Mouse (Mus musculus) midbrain, embryonic 14.5 days (tissue): ENCODE results near the gene Eid2. TPM values are rescaled to one million over a fixed set of nuclear protein-coding genes. Genes with fewer than 3 reads are reported as not detected.

Experiments
- ATAC-seq: fragments of 200-750 bp; cut with Nextera tagmentation; 2 replicates; pipeline ENCODE4 v1.8.0; 2017; ENCODE audit warnings: moderate number of reproducible peaks, moderate library complexity; ENCODE audit not compliant: low FRiP score, low TSS enrichment
- DNase-seq: peaks from one replicate; pipeline ENCODE4 v3.0.0-alpha.2; 2015
- H3K27ac ChIP-seq: fragments of 300-500 bp; sonication (generic); replicated peaks from 2 replicates; pipeline ENCODE4 v1.5.1; 2014; ENCODE audit warnings: mild to moderate bottlenecking, low read depth, low read length, moderate library complexity
- H3K27me3 ChIP-seq: fragments of 300-500 bp; sonication (generic); 2 replicates; pipeline ENCODE4 v1.6.1; 2014; ENCODE audit warnings: low read length, control low read depth, mixed read lengths; ENCODE audit not compliant: control insufficient read depth, insufficient read depth
- H3K36me3 ChIP-seq: fragments of 300-500 bp; sonication (generic); 2 replicates; pipeline ENCODE4 v1.6.1; 2014; ENCODE audit warnings: low read length, control low read depth; ENCODE audit not compliant: control insufficient read depth, insufficient read depth
- H3K4me1 ChIP-seq: fragments of 300-500 bp; sonication (generic); 2 replicates; pipeline ENCODE4 v1.6.1; 2014; ENCODE audit warnings: mild to moderate bottlenecking, antibody characterized with exemption, low read length, control low read depth; ENCODE audit not compliant: control insufficient read depth, insufficient read depth
- H3K4me2 ChIP-seq: fragments of 300-500 bp; sonication (generic); 2 replicates; pipeline ENCODE4 v1.6.1; 2014; ENCODE audit warnings: mild to moderate bottlenecking, low read length, moderate library complexity
- H3K4me3 ChIP-seq: fragments of 300-500 bp; sonication (generic); replicated peaks from 2 replicates; pipeline ENCODE4 v1.5.1; 2014; ENCODE audit warnings: low read depth, low read length
- H3K9ac ChIP-seq: fragments of 300-500 bp; sonication (generic); replicated peaks from 2 replicates; pipeline ENCODE4 v1.6.1; 2014; ENCODE audit warnings: mild to moderate bottlenecking, low read length, moderate library complexity
- H3K9me3 ChIP-seq: fragments of 300-500 bp; sonication (generic); 2 replicates; pipeline ENCODE4 v1.6.1; 2016; ENCODE audit warnings: low read length, control low read depth, mixed read lengths; ENCODE audit not compliant: control insufficient read depth
- WGBS: fragments of 180-500 bp; shearing (Covaris S2); extraction: QIAGEN DNeasy Blood & Tissue Kit; methylation state at CpG from one replicate; pipeline ENCODE4 v1.1.7; 2014; 5-methylcytosine and 5-hydroxymethylcytosine counted together
- polyA plus RNA-seq: library from polyadenylated mRNA; unstranded; fragments of >200 nt; fragmentation: Nextera tagmentation; extraction: Ambion mirVana; gene quantifications from 2 replicates; pipeline ENCODE4 v1.2.1, GENCODE M21; 2014

Eid2 gene
- polyA plus RNA-seq, 1 experiment from 2014 or later: 6.8 TPM

- WGBS: 2% methylated on average over 68 of the region's 68 CpGs
Measured at GRCm38 (mm10) chr7:28277615-28278278, 10.1 kb downstream of the Eid2 start, which contains the start of gene Eid2b. TSS of gene Eid2b (plus strand) at chr7:28277739.

GRCm38 (mm10) chr7:28278279-28278652 is 10.6 kb downstream of the Eid2 start:
- Histone ChIP-seq H3K27me3 (no peaks in the 10 kb centered on the region), H3K9ac (peak overlapping the region; percentile 95), H3K36me3 (0 out of 2 replicates have a peak, but pooled peaks cover 3% of the 10 kb centered on the region), H3K4me1 (peaks cover 19% of the 10 kb centered on the region), H3K4me3 (peak overlapping the region; percentile 62), H3K9me3 (no peaks in the 10 kb centered on the region), H3K27ac (peak overlapping the region; percentile 90), H3K4me2 (peak overlapping the region; percentile 76)
- 85% methylated on average over 7 of the region's 7 CpGs for WGBS
- no peak for DNase-seq
- no peak for ATAC-seq

More at GRCm38 (mm10) chr7:28277615-28278278, 10.1 kb downstream of the Eid2 start, which contains the start of gene Eid2b:
- Histone ChIP-seq H3K4me3 (peak within 1 kb of the TSS; percentile 62), H3K9ac (peak within 1 kb of the TSS; percentile 95), H3K27ac (peak within 1 kb of the TSS; percentile 90), H3K36me3 (peaks cover 8% of the 10 kb centered on the region), H3K9me3 (no peaks in the 10 kb centered on the region), H3K4me2 (peak within 1 kb of the TSS; percentile 76), H3K4me1 (peaks cover 19% of the 10 kb centered on the region), H3K27me3 (no peaks in the 10 kb centered on the region)
- DNase-seq: peak; percentile 98
- peak; percentile 77 for ATAC-seq

GRCm38 (mm10) chr7:28280630-28281029 is 12.9 kb downstream of the Eid2 start:
- H3K27ac ChIP-seq: no peak overlapping the region
- H3K9ac ChIP-seq: no peak overlapping the region
- H3K4me2 ChIP-seq: no peak overlapping the region
- H3K36me3 ChIP-seq: no peaks in the 10 kb centered on the region
- 74% methylated on average over 7 of the region's 7 CpGs for WGBS
- H3K4me1 ChIP-seq: peaks cover 19% of the 10 kb centered on the region
- no peaks in the 10 kb centered on the region for H3K9me3 ChIP-seq
- DNase-seq: no peak
- no peak for ATAC-seq
- H3K4me3 ChIP-seq: no peak overlapping the region
- no peaks in the 10 kb centered on the region for H3K27me3 ChIP-seq

GRCm38 (mm10) chr7:28290165-28290564 is 22.5 kb downstream of the Eid2 start:
- Histone ChIP-seq H3K27me3 (peaks cover 20% of the 10 kb centered on the region), H3K4me1 (peaks cover 7% of the 10 kb centered on the region; the same call in 1 of the 2 replicates), H3K27ac (no peak overlapping the region), H3K4me2 (peak overlapping the region; percentile 50), H3K36me3 (no peaks in the 10 kb centered on the region), H3K9me3 (no peaks in the 10 kb centered on the region), H3K9ac (peak overlapping the region; percentile 26; the same call in 1 of the 2 replicates), H3K4me3 (peak overlapping the region; percentile 19; the same call in 1 of the 2 replicates)
- DNase-seq: peak; percentile 61
- ATAC-seq: no peak
- 1% methylated on average over 18 of the region's 18 CpGs for WGBS

GRCm38 (mm10) chr7:28290638-28291590 is 23.2 kb downstream of the Eid2 start, which contains the start of gene Selenov:
TSS of gene Selenov (minus strand) at chr7:28291186.
- no peaks in the 10 kb centered on the region for H3K36me3 ChIP-seq
- DNase-seq (peak; percentile 69), ATAC-seq (peak; percentile 31; the same call in 1 of the 2 replicates)
- H3K4me2 ChIP-seq: peak within 1 kb of the TSS; percentile 50
- H3K9ac ChIP-seq: peak within 1 kb of the TSS; percentile 26; the same call in 1 of the 2 replicates
- WGBS: 1% methylated on average over 52 of the region's 52 CpGs
- H3K4me3 ChIP-seq: peak within 1 kb of the TSS; percentile 19
- no peak within 1 kb of the TSS for H3K27ac ChIP-seq
- no peaks in the 10 kb centered on the region for H3K9me3 ChIP-seq
- peaks cover 7% of the 10 kb centered on the region; the same call in 1 of the 2 replicates for H3K4me1 ChIP-seq
- peaks cover 20% of the 10 kb centered on the region for H3K27me3 ChIP-seq

- Histone ChIP-seq H3K4me2 (peak overlapping the region; percentile 75), H3K27me3 (peaks cover 18% of the 10 kb centered on the region), H3K4me3 (peak overlapping the region; percentile 50), H3K36me3 (no peaks in the 10 kb centered on the region), H3K9ac (peak overlapping the region; percentile 65), H3K27ac (no peak overlapping the region), H3K9me3 (no peaks in the 10 kb centered on the region), H3K4me1 (peaks cover 11% of the 10 kb centered on the region)
- DNase-seq (peak; percentile 95), ATAC-seq (peak; percentile 70)
- WGBS: 1% methylated on average over 63 of the region's 63 CpGs
Measured at GRCm38 (mm10) chr7:28294481-28294880, 26.8 kb downstream of the Eid2 start.

- DNase-seq (peak; percentile 91), ATAC-seq (no peak)
- Histone ChIP-seq H3K4me1 (peaks cover 18% of the 10 kb centered on the region), H3K9me3 (no peaks in the 10 kb centered on the region), H3K9ac (no peak overlapping the region; the same call in 1 of the 2 replicates), H3K4me3 (peak overlapping the region; percentile 23), H3K36me3 (no peaks in the 10 kb centered on the region), H3K4me2 (peak overlapping the region; percentile 74), H3K27ac (no peak overlapping the region; the same call in 1 of the 2 replicates), H3K27me3 (peaks cover 3% of the 10 kb centered on the region; the same call in 1 of the 2 replicates)
- 8% methylated on average over 43 of the region's 43 CpGs for WGBS
Measured at GRCm38 (mm10) chr7:28298837-28299625, 31.4 kb downstream of the Eid2 start.
